Mouse (Mus musculus) G1E (cell line): ENCODE measurements around the gene Axin2.

Source experiments
- CTCF ChIP-seq: IDR thresholded peaks from 2 replicates; pipeline ENCODE4 v1.5.1; 2012; ENCODE audit warnings: low read depth, low read length, inconsistent platforms, mixed read lengths
- GATA1 ChIP-seq: IDR thresholded peaks from 2 replicates; pipeline ENCODE4 v1.6.1; 2012; ENCODE audit warnings: borderline replicate concordance, low read length, inconsistent platforms, mixed read lengths
- GATA2 ChIP-seq: IDR thresholded peaks from 2 replicates; pipeline ENCODE4 v1.6.1; 2012; ENCODE audit warnings: low read depth, low read length, inconsistent platforms, borderline replicate concordance

DNA sequence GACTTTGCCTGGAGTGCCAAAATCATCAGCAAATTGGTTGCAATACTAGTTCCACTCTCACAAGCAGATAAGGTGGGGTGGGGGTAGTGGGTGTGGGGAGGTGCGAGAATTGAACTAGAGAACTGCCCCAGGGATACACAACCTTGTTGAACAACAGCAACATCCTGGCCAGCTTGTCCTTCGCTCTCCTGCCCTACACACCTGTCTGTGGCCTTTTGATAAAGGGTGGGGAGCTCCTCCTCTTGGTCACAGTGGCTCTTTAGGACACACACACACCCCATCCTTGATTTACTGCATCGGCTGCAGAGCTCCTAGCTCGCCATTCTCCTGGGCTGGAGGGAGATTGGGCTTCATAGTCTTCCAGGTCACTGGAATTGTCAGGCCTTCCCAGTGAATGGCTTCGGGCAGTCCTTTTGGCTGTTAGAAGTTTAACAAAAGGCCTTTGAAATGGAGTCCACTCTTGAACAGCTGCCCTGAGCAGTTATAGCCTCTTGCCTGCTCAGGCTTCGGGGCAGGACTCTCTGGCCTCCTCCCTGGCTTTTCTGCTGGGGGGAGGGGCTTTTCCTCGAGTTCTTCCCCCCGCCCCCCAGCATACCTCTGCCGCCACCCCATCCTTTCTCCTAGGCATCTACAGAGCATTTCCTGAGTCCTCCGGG, 26.2 kb upstream of the Axin2 start:
- TF ChIP-seq GATA1 (no peak), CTCF (no peak), GATA2 (no peak)
